Mouse (Mus musculus): ENCODE measurements around the gene Arhgef3. TPM values are rescaled to one million over a fixed set of nuclear protein-coding genes. Genes with fewer than 3 reads are reported as not detected.

Arhgef3 gene
- total and polyA plus RNA-seq, 3 experiments: 11.1 to 27.8 (median 23.0) TPM

- H3K27me3 ChIP-seq (ENCODE audit: control insufficient read depth, insufficient read depth, low read length): no peaks in the 10 kb centered on the region
- no peak overlapping the region for H3K4me3 ChIP-seq
- no peak overlapping the region for H3K9ac ChIP-seq (ENCODE audit: low read depth, low read length)
- DNase-seq: no peak
- no peaks in the 10 kb centered on the region for H3K36me3 ChIP-seq (ENCODE audit: control insufficient read depth, insufficient read depth, low read length)
- TF ChIP-seq CTCF (IDR thresholded peaks at IDR 0.05): no peak
- no peak for TF ChIP-seq POLR2A (IDR thresholded peaks at IDR 0.05; ENCODE audit: insufficient read depth, low read depth, low read length)
- intact Hi-C loops (cut with DNase I): no loop called here
- H3K79me2 ChIP-seq (replicated peaks; ENCODE audit: control insufficient read depth, insufficient read depth, low read length): no peaks in the 10 kb centered on the region
- no peaks in the 10 kb centered on the region for H3K4me1 ChIP-seq (ENCODE audit: control insufficient read depth, insufficient read depth, low read length)
- no peak overlapping the region for H3K27ac ChIP-seq
- 83% methylated on average over 6 of the region's 6 CpGs for WGBS
Measured at GRCm38 (mm10) chr14:27102720-27103119, 12.0 kb upstream of the Arhgef3 start.

GRCm38 (mm10) chr14:27105731-27106457, 8.8 kb upstream of the Arhgef3 start:
- H3K36me3 ChIP-seq (ENCODE audit: control insufficient read depth, insufficient read depth, low read length): no peaks in the 10 kb centered on the region
- no peak for DNase-seq
- intact Hi-C loops (cut with DNase I): no loop called here

GRCm38 (mm10) chr14:27108748-27109504, 5.8 kb upstream of the Arhgef3 start:
- 69% methylated on average over 6 of the region's 6 CpGs for WGBS
- no peak overlapping the region for H3K27ac ChIP-seq
- DNase-seq: peak in 1 of 2 experiments; percentile 41
- H3K4me3 ChIP-seq: no peak overlapping the region
- no peaks in the 10 kb centered on the region for H3K79me2 ChIP-seq (replicated peaks; ENCODE audit: control insufficient read depth, insufficient read depth, low read length)
- no peaks in the 10 kb centered on the region for H3K36me3 ChIP-seq (ENCODE audit: control insufficient read depth, insufficient read depth, low read length)
- TF ChIP-seq EP300 (IDR thresholded peaks at IDR 0.05; ENCODE audit: insufficient read depth, low read depth, low read length) (peak; percentile 64; the same call in 1 of the 2 replicates), CTCF (IDR thresholded peaks at IDR 0.05) (peak; percentile 63), POLR2A (IDR thresholded peaks at IDR 0.05; ENCODE audit: insufficient read depth, low read depth, low read length) (no peak)
- no peak overlapping the region for H3K9ac ChIP-seq (ENCODE audit: low read depth, low read length)
- H3K4me1 ChIP-seq (ENCODE audit: control insufficient read depth, insufficient read depth, low read length): no peaks in the 10 kb centered on the region; the same call in 1 of the 2 replicates
- intact Hi-C loops (cut with DNase I): loop anchor here (1.0 kb wide), 1 partner anchor 74 kb away; no protein-coding TSS in a partner anchor
- H3K27me3 ChIP-seq (ENCODE audit: control insufficient read depth, insufficient read depth, low read length): no peaks in the 10 kb centered on the region

More at GRCm38 (mm10) chr14:27105731-27106457, 8.8 kb upstream of the Arhgef3 start:
- Histone ChIP-seq H3K27ac (no peak overlapping the region), H3K9ac (ENCODE audit: low read depth, low read length) (no peak overlapping the region), H3K27me3 (ENCODE audit: control insufficient read depth, insufficient read depth, low read length) (no peaks in the 10 kb centered on the region), H3K79me2 (replicated peaks; ENCODE audit: control insufficient read depth, insufficient read depth, low read length) (no peaks in the 10 kb centered on the region), H3K4me1 (ENCODE audit: control insufficient read depth, insufficient read depth, low read length) (no peaks in the 10 kb centered on the region; the same call in 1 of the 2 replicates), H3K4me3 (no peak overlapping the region)
- TF ChIP-seq CTCF (IDR thresholded peaks at IDR 0.05) (no peak), EP300 (IDR thresholded peaks at IDR 0.05; ENCODE audit: insufficient read depth, low read depth, low read length) (no peak), POLR2A (IDR thresholded peaks at IDR 0.05; ENCODE audit: insufficient read depth, low read depth, low read length) (no peak)
- WGBS: 76% methylated on average over 12 of the region's 12 CpGs

- peak overlapping the region; percentile 75 for H3K27ac ChIP-seq
- WGBS: 9% methylated on average over 11 of the region's 11 CpGs
- DNase-seq: peak; percentile 45 to 54
- peak; percentile 63; the same call in 1 of the 2 replicates for TF ChIP-seq EP300 (IDR thresholded peaks at IDR 0.05; ENCODE audit: insufficient read depth, low read depth, low read length)
- TF ChIP-seq CTCF (IDR thresholded peaks at IDR 0.05): no peak
- no peaks in the 10 kb centered on the region for H3K79me2 ChIP-seq (replicated peaks; ENCODE audit: control insufficient read depth, insufficient read depth, low read length)
- intact Hi-C loops (cut with DNase I): loop anchor here (5.0 kb wide), 1 partner anchor 297 kb away; no protein-coding TSS in a partner anchor
- peak overlapping the region; percentile 87 for H3K9ac ChIP-seq (ENCODE audit: low read depth, low read length)
- H3K4me1 ChIP-seq (ENCODE audit: control insufficient read depth, insufficient read depth, low read length): peaks cover 3% of the 10 kb centered on the region
- H3K36me3 ChIP-seq (ENCODE audit: control insufficient read depth, insufficient read depth, low read length): no peaks in the 10 kb centered on the region
- H3K4me3 ChIP-seq: peak overlapping the region; percentile 76
- no peaks in the 10 kb centered on the region for H3K27me3 ChIP-seq (ENCODE audit: control insufficient read depth, insufficient read depth, low read length)
Measured at GRCm38 (mm10) chr14:27115275-27115660, 569 bp downstream of the Arhgef3 start.

- intact Hi-C loops (cut with DNase I): loop anchor here (5.0 kb wide), 1 partner anchor 296 kb away; no protein-coding TSS in a partner anchor
- 30% methylated on average over 6 of the region's 6 CpGs for WGBS
- Histone ChIP-seq H3K36me3 (ENCODE audit: control insufficient read depth, insufficient read depth, low read length) (no peaks in the 10 kb centered on the region), H3K9ac (ENCODE audit: low read depth, low read length) (no peak overlapping the region), H3K27me3 (ENCODE audit: control insufficient read depth, insufficient read depth, low read length) (no peaks in the 10 kb centered on the region), H3K4me1 (ENCODE audit: control insufficient read depth, insufficient read depth, low read length) (peaks cover 3% of the 10 kb centered on the region), H3K4me3 (no peak overlapping the region; the same call in 1 of the 2 replicates), H3K79me2 (replicated peaks; ENCODE audit: control insufficient read depth, insufficient read depth, low read length) (no peaks in the 10 kb centered on the region), H3K27ac (no peak overlapping the region)
- no peak for TF ChIP-seq POLR2A (IDR thresholded peaks at IDR 0.05; ENCODE audit: insufficient read depth, low read depth, low read length)
- DNase-seq: no peak
Measured at GRCm38 (mm10) chr14:27115991-27116390, 1.3 kb downstream of the Arhgef3 start.

Measured in heart, adult 2 months (tissue).